Mouse (Mus musculus) cerebellum, adult 8-10 months (tissue): Measurements from ENCODE around the gene Mfsd5.
A peak's percentile ranks its signal among the peaks of the same experiment; 100 is the strongest.

Source experiments
- DNase-seq: peaks from one replicate; pipeline ENCODE4 v3.0.0; 2022

Mfsd5 gene

GRCm38 (mm10) chr15:102279092-102279782 is at the start of gene Mfsd5:
Gene Mfsd5 (plus strand): TSS chr15:102279454.
- DNase-seq = peak; percentile 87

- DNase-seq = no peak
These were observed 48.6 kb upstream of the Mfsd5 start for GRCm38 (mm10) chr15:102230408-102231321.

DNA sequence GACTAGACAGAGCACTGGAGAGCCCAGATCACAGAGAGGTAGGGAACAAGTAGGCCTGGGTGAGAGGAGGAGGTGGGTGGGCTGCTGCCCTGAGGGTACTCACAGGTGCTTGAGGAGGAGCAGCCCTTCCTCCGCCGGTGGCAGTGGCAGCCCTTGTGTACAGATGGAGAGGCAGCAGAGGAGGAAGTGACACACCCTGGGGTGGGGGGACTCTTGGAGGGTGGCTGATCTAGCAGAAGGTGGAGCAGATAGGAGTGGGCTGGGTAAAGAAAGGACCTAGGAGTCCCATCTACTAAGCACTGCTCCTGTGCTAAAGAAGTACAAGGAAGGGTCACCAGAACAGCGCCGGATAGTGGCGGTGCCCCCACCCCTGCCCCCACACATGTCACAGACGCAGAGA is 47.5 kb upstream of the Mfsd5 start, which contains the start of gene Itgb7:
Gene Itgb7, minus strand, starts transcription at position 197 of the 400 bp plus-strand sequence.
- no peak for DNase-seq

DNA sequence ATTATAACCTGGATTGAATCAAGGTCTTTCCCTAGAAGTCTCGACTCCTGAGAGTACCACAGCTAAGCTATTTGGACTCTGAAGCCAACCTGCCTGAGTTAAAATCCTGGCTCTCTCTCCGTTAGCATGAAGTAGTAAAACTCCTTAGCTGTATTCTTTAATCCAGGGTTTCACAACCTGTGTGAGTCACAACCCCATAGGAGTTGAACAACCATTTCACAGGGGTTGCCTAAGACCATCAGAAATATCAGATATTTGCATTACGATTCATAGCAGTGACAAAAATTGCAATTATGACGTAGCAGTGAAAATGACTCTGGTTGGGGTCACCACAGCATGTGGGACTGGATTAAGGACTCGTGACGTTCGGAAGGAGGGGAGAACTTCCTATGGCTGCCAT is 46.5 kb upstream of the Mfsd5 start:
- DNase-seq = no peak

- DNase-seq = no peak
These were observed 45.4 kb upstream of the Mfsd5 start for GRCm38 (mm10) chr15:102233896-102234295.

- DNase-seq = no peak
These were observed 43.8 kb upstream of the Mfsd5 start for GRCm38 (mm10) chr15:102235371-102236027.

- no peak for DNase-seq
These were observed 40.6 kb upstream of the Mfsd5 start for GRCm38 (mm10) chr15:102238543-102239259.

- DNase-seq = peak; percentile 76
These were observed 40.0 kb upstream of the Mfsd5 start for GRCm38 (mm10) chr15:102239260-102239590.

- no peak for DNase-seq
These were observed 39.4 kb upstream of the Mfsd5 start for GRCm38 (mm10) chr15:102239851-102240250.

GRCm38 (mm10) chr15:102240607-102241006 is 38.6 kb upstream of the Mfsd5 start:
- DNase-seq = no peak

- no peak for DNase-seq
These were observed 36.6 kb upstream of the Mfsd5 start for GRCm38 (mm10) chr15:102242404-102243228.

DNA sequence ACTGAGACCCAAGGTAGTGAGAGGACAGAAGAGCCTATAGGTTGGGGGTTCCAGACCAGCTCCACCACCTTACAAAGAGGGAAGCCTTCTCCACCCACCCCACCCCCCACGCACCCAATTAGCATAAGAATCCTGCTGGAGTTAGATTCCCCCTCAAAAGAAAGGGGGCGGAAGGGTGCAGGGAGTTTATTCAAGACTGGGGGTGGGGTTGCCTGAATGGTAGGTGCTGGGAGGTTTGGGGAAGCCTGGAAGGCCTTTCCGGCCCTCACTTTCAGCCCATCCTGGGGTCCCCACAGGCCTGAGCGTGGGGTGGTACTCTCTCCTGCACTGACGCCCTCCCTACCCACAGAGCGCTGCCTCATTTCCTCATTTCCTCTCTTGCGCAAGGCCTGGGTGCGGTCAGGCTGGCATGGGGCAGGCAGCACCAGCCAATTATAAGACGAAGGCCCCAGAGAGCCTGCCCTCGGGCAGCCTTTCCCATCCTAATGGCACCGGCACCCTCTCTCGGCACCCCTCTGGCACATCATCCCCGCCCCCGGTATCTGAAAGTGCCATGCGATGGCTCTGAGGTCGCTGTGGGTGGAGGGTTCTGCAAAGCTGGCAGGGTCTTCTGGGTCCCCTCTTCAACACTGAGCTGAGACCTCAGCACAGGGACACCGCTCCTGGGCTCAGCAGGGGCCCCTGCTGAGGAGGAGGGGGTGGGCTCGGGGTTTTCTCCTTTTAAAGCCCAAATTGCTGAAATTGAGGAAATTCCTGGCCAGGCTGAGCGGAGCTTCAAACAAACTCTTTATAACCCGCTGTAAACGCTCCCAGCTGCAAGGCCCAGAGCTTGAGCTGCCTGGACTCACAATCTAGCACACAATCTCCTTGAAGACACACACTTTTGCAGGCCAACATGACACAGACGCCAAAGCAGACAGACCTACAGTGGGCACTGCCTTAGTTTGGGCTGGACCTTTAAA is 35.7 kb upstream of the Mfsd5 start:
- no peak for DNase-seq

- no peak for DNase-seq
These were observed 34.7 kb upstream of the Mfsd5 start for GRCm38 (mm10) chr15:102244306-102245191.

DNA sequence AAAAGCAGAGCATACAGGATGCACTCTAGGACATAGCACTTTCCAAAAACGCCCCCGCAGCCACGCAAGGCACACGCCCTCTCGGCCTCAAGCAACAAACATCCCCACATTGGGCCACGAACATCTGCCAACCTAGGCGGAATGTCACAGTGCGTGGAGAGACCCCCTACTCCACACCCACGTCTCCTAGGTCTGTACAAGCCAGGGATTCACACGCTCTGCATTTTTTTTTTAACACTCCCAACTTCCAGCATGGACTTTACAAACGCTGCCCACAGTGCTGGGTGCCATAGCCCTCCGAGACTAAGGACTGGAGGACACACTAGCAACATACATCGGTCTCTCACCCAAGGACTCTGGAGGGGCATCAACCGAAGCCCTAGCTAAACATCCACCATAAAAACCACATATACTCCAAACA is 33.8 kb upstream of the Mfsd5 start:
- no peak for DNase-seq

DNA sequence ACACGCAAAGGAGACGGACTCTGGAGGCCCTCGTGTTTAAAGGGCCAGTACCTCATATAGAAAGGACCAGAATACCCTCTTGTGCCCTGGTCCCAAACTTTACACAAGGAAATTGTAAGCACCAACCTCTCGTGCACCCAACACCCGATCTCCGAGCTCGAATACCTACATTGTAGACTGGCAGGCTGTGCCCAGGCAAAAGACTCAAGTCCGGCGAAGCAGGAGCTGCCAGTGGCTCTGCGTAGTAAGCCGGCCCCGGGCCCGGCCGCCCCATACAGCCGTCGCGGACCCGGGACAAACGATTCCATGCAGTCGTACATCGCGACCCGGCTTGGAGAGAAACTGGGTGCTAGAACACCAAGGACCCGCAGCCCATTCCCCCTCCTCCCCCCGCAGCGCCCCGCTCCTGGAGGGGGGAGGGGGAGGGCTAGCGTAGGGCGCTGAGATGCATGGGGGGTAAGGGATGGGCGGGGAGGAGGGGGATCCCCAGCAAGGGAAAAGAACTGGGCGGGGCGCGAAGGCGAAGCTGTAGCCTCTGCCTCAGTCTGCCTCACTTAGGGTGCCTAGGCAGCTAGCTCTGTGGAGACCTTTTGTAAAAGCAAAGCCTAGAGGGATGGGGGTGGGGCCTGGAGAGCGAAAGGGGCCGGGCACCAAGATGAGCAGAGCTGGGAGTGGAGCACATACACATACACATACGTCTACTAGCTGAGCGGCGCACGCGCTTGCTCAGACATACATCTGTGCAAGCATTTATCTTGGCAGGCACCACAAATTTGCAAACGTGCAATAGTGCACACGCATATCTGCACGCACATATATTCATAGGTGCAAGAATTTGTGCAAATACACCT is 33.1 kb upstream of the Mfsd5 start:
- DNase-seq = peak; percentile 70

GRCm38 (mm10) chr15:102246866-102247251 is 32.4 kb upstream of the Mfsd5 start:
- DNase-seq = peak; percentile 89

- peak; percentile 52 for DNase-seq
These were observed 31.8 kb upstream of the Mfsd5 start for GRCm38 (mm10) chr15:102247252-102248130.
